Mouse (Mus musculus): ENCODE results near the gene Ergic2. TPM values are rescaled to one million over a fixed set of nuclear protein-coding genes. Genes with fewer than 3 reads are reported as not detected.
A peak's percentile ranks its signal among the peaks of the same experiment; 100 is the strongest.

Ergic2 gene
- polyA plus RNA-seq (2016; fragmentation: Nextera tagmentation; extraction: Ambion mirVana), result 218 and 223 TPM in 2 replicates

DNA sequence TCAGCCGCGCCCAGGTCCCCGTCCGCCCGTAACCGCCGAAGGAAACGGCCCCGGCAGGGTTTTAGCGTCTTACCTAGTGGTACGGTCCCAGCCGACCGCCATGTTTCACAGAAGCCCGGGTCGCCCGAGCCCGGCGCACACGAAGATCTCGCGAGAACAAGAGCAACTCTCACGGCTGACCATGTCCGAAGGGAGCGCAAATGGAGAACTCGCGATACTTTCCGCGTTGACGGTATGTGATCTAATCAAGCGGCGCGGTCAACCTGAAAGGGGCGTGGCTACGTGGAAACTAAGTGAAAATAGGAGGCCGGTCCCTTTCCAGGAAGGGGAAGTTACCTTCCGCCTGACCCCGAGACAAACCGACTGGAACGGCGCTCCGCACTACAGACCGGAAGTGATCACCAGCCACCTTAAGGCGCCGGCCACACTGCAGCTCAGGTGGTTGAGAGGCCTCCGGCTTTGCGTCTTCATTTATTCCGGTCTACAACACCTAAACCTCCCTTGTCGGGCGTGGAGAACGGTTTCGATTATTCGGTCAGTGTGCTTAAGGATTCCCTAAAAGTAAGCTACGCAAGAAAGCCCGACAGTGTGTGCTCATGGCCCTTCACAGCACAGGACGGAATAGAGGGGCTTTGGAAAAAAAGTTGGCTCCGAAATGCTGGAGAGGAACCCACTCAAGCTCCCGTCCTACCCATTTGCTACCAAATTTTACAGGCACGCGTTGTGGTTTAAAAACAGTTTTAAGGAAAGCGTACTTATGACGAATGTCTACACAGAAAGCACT is at the start of gene Ergic2:
Gene Ergic2, minus strand, starts transcription at position 478 of the 784 bp plus-strand sequence.
- H3K4me1 ChIP-seq, result peaks cover 9% of the 10 kb centered on the region; the same call in 1 of the 2 replicates
- peak; percentile 99 for ATAC-seq (ENCODE audit: low FRiP score, low read depth)
- H3K4me3 ChIP-seq, result peak within 1 kb of the TSS; percentile 88
- H3K27me3 ChIP-seq (replicated peaks), result no peaks in the 10 kb centered on the region
- WGBS, result 1% methylated on average over 61 of the region's 61 CpGs
- H3K9ac ChIP-seq, result peak within 1 kb of the TSS; percentile 95
- no peaks in the 10 kb centered on the region for H3K36me3 ChIP-seq
- H3K4me2 ChIP-seq (replicated peaks), result peak within 1 kb of the TSS; percentile 75
- no peaks in the 10 kb centered on the region for H3K9me3 ChIP-seq
- peak within 1 kb of the TSS; percentile 76 for H3K27ac ChIP-seq

DNA sequence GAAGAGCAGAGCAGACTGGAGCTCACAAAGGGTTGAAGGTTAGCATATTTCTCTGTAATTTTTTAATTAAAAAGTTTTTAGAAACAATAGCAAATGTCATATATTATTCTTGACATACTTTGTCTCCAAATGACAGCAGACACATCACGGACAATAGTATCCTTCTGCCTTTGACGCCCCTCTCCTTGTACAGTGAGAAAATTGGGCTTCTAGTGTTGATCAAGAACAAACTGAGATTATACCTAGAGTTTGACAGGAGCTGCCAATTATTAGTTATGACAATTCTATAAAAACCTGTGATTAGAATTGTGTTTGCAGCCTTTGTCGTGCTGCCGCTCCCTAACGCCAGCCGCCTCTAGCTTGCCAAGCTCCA is 48.5 kb upstream of the Ergic2 start:
- Histone ChIP-seq H3K36me3 (no peaks in the 10 kb centered on the region), H3K9me3 (no peaks in the 10 kb centered on the region), H3K4me2 (replicated peaks) (no peak overlapping the region), H3K27ac (no peak overlapping the region), H3K9ac (no peak overlapping the region), H3K27me3 (replicated peaks) (no peaks in the 10 kb centered on the region), H3K4me1 (peaks cover 3% of the 10 kb centered on the region; the same call in 1 of the 2 replicates), H3K4me3 (no peak overlapping the region)
- ATAC-seq (ENCODE audit: low FRiP score, low read depth), result no peak
- WGBS, result 91% methylated on average over 6 of the region's 6 CpGs

DNA sequence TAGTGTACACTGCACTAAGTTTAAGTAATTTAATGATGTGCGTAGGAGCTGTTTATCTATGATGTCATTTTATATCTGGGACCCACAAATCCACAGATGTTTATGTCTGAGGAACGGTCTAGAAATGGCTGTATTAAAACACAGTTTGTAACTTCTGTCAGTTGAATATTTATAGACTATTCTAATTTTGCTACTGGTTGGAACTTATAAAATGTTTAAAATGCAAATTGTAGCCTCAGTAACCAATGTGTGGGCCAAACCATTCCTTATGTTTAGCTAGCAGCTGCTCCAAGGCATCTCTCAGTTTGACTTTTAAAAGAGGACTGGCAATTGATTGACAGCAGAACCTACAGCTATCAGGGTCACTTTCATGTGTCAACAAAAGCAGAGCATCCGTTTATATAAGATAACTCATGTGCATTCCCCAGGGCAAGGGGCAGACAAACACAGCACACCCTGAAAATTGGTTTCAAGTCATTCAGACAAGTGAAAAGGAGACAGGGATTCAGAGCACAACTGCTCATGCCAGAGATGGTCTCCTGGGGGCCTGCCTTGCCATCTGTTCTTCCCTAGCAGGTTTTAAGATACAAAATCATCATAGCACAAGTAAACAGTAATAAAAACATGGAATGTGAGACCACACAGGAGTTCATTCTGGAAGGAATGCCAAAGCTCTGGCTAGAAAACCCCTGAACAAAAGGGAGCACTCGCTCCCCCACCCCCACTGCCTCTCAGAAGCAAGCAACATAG is 48.0 kb upstream of the Ergic2 start:
- Histone ChIP-seq H3K9me3 (no peaks in the 10 kb centered on the region), H3K27me3 (replicated peaks) (no peaks in the 10 kb centered on the region), H3K36me3 (no peaks in the 10 kb centered on the region), H3K4me2 (replicated peaks) (no peak overlapping the region), H3K9ac (no peak overlapping the region), H3K27ac (no peak overlapping the region), H3K4me1 (peaks cover 3% of the 10 kb centered on the region; the same call in 1 of the 2 replicates), H3K4me3 (no peak overlapping the region)
- ATAC-seq (ENCODE audit: low FRiP score, low read depth), result peak; percentile 63; the same call in 1 of the 2 replicates
- WGBS, result 54% methylated on average over 4 of the region's 4 CpGs

GRCm38 (mm10) chr6:148259074-148259473 is 46.9 kb upstream of the Ergic2 start:
- no peaks in the 10 kb centered on the region for H3K36me3 ChIP-seq
- ATAC-seq (ENCODE audit: low FRiP score, low read depth), result no peak
- WGBS, result 79% methylated on average over 8 of the region's 8 CpGs
- no peaks in the 10 kb centered on the region for H3K9me3 ChIP-seq
- H3K4me2 ChIP-seq (replicated peaks), result no peak overlapping the region
- H3K27ac ChIP-seq, result no peak overlapping the region
- no peaks in the 10 kb centered on the region for H3K27me3 ChIP-seq (replicated peaks)
- H3K4me1 ChIP-seq, result peaks cover 3% of the 10 kb centered on the region; the same call in 1 of the 2 replicates
- H3K9ac ChIP-seq, result no peak overlapping the region
- H3K4me3 ChIP-seq, result no peak overlapping the region

- Histone ChIP-seq H3K9me3 (no peaks in the 10 kb centered on the region), H3K36me3 (no peaks in the 10 kb centered on the region), H3K4me2 (replicated peaks) (no peak overlapping the region), H3K9ac (no peak overlapping the region), H3K27me3 (replicated peaks) (no peaks in the 10 kb centered on the region), H3K4me1 (peaks cover 3% of the 10 kb centered on the region; the same call in 1 of the 2 replicates), H3K27ac (no peak overlapping the region), H3K4me3 (no peak overlapping the region)
- 93% methylated on average over 2 of the region's 2 CpGs for WGBS
- ATAC-seq (ENCODE audit: low FRiP score, low read depth), result no peak
Observed at GRCm38 (mm10) chr6:148257805-148258204, 45.6 kb upstream of the Ergic2 start.

DNA sequence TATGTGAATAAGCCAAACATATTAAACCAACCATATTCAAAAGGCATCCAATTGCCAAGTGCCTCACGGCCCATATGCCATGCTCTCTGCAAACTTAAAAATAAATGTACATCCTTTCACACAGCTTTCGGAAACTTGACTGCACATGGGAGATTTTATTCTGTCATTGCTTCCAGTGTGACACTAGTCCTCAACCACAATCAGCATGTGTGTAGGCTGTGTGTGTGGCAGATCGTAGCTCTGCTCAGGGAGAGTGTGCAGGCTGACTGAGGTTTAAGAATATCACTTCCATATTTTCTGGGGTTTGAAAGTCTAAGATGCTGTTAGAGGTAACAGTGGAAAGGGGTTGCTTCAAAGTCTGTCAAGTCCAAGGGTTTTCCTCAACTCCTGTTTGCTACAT is 43.9 kb upstream of the Ergic2 start:
- no peaks in the 10 kb centered on the region for H3K36me3 ChIP-seq
- no peak overlapping the region for H3K9ac ChIP-seq
- H3K4me3 ChIP-seq, result no peak overlapping the region
- peaks cover 3% of the 10 kb centered on the region; the same call in 1 of the 2 replicates for H3K4me1 ChIP-seq
- H3K27me3 ChIP-seq (replicated peaks), result no peaks in the 10 kb centered on the region
- H3K4me2 ChIP-seq (replicated peaks), result no peak overlapping the region
- 87% methylated on average over 3 of the region's 3 CpGs for WGBS
- no peak for ATAC-seq (ENCODE audit: low FRiP score, low read depth)
- H3K27ac ChIP-seq, result no peak overlapping the region
- H3K9me3 ChIP-seq, result no peaks in the 10 kb centered on the region

- no peaks in the 10 kb centered on the region for H3K36me3 ChIP-seq
- no peaks in the 10 kb centered on the region for H3K9me3 ChIP-seq
- H3K4me3 ChIP-seq, result no peak overlapping the region
- no peak overlapping the region for H3K27ac ChIP-seq
- H3K4me2 ChIP-seq (replicated peaks), result no peak overlapping the region
- no peaks in the 10 kb centered on the region for H3K27me3 ChIP-seq (replicated peaks)
- WGBS, result 34% methylated on average over 1 of the region's 1 CpGs
- no peak overlapping the region for H3K9ac ChIP-seq
- no peak for ATAC-seq (ENCODE audit: low FRiP score, low read depth)
- H3K4me1 ChIP-seq, result peaks cover 3% of the 10 kb centered on the region; the same call in 1 of the 2 replicates
Observed at GRCm38 (mm10) chr6:148255395-148256053, 43.4 kb upstream of the Ergic2 start.

DNA sequence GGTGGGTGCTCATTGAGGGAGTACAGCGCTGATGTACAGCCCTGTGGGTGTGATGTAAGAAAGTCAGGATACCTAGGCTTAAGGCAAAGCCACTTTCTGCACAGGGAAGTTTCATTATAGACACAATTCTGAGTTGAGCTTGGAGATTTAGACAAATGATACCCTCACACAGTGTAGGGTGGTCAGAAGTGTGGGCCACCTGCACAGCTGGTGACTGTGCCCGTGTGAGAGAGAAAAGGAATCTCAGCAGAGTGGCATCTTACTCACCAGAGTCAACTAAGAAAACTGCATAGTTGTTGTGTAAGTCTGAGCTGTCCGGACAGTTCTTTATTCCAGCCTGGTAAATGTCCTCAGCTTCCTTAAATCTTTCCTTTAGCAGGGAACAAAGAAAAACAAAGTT is 37.0 kb upstream of the Ergic2 start:
- Histone ChIP-seq H3K4me1 (no peaks in the 10 kb centered on the region), H3K36me3 (no peaks in the 10 kb centered on the region), H3K27me3 (replicated peaks) (no peaks in the 10 kb centered on the region), H3K9ac (no peak overlapping the region), H3K27ac (no peak overlapping the region), H3K4me2 (replicated peaks) (no peak overlapping the region), H3K9me3 (no peaks in the 10 kb centered on the region), H3K4me3 (no peak overlapping the region)
- ATAC-seq (ENCODE audit: low FRiP score, low read depth), result no peak
- WGBS, result 80% methylated on average over 3 of the region's 3 CpGs

DNA sequence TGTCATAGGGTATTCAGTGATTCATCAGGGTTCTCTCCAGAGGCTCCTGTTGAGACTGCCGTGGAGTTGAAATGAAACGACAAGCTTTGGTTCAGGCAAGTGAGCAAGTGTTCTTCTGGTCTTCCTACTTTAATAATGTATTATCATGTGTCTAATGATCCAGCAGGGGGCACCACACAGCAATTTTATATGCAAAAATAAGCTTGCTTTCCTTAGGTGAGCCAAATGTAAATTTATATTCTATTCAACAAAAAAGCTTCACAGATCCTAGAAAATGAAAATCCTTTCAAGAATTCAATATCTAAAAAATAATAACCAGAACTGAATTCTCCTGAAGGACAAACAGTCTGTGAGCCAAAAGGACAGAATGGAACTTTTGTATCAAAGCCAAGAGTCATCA is 36.5 kb upstream of the Ergic2 start:
- Histone ChIP-seq H3K36me3 (no peaks in the 10 kb centered on the region), H3K4me2 (replicated peaks) (no peak overlapping the region), H3K27me3 (replicated peaks) (no peaks in the 10 kb centered on the region), H3K4me3 (no peak overlapping the region), H3K4me1 (no peaks in the 10 kb centered on the region), H3K27ac (no peak overlapping the region), H3K9ac (no peak overlapping the region), H3K9me3 (no peaks in the 10 kb centered on the region)
- 58% methylated on average over 2 of the region's 2 CpGs for WGBS
- ATAC-seq (ENCODE audit: low FRiP score, low read depth), result no peak

DNA sequence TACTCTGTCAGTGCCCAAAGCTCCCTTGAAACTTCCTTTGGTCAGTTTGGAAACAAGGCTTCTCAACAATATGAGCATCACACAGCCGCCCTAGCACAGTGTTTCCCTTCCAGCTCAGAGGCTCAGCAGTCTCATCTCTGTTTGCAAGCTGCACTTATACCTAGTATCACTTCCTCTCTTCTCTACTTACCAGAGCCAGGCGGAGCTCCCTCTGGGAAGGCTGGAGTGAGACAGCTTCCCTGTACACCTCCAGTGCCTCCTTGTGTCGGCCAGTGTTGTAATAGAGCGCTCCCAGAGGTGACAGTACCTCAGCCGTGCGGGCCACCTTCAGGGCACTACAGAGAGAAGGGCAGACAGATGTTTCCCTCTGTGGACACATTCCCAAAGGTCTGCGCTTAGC is 34.4 kb upstream of the Ergic2 start:
- Histone ChIP-seq H3K4me3 (no peak overlapping the region), H3K9me3 (no peaks in the 10 kb centered on the region), H3K36me3 (no peaks in the 10 kb centered on the region), H3K4me2 (replicated peaks) (no peak overlapping the region), H3K27me3 (replicated peaks) (no peaks in the 10 kb centered on the region), H3K9ac (no peak overlapping the region), H3K27ac (no peak overlapping the region), H3K4me1 (no peaks in the 10 kb centered on the region)
- no peak for ATAC-seq (ENCODE audit: low FRiP score, low read depth)
- WGBS, result 81% methylated on average over 7 of the region's 7 CpGs

GRCm38 (mm10) chr6:148244836-148245235 is 32.7 kb upstream of the Ergic2 start:
- Histone ChIP-seq H3K27ac (no peak overlapping the region), H3K4me3 (no peak overlapping the region), H3K9me3 (no peaks in the 10 kb centered on the region), H3K9ac (no peak overlapping the region), H3K27me3 (replicated peaks) (no peaks in the 10 kb centered on the region), H3K4me1 (no peaks in the 10 kb centered on the region), H3K36me3 (no peaks in the 10 kb centered on the region), H3K4me2 (replicated peaks) (no peak overlapping the region)
- 84% methylated on average over 1 of the region's 1 CpGs for WGBS
- ATAC-seq (ENCODE audit: low FRiP score, low read depth), result no peak

DNA sequence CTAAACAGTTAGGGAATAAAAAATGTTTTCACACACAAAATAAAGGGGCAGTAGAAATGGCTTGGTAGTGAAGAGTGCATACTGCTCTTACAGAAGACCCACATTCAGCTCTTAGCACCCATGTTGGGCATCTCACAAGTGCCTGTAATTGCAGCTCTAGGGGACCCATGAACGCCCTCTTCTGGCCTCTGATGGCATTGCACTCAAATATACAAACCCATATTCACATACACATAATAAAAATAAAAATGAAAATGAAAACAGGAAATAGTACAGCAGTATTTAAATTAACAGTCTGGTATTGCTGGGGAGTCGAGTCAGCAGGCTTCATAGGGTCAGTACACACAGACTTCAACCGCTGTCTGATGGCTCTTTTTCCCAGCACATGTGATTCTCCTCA is 30.1 kb upstream of the Ergic2 start:
- Histone ChIP-seq H3K4me3 (no peak overlapping the region), H3K27ac (no peak overlapping the region), H3K9me3 (no peaks in the 10 kb centered on the region), H3K4me2 (replicated peaks) (no peak overlapping the region), H3K9ac (no peak overlapping the region), H3K27me3 (replicated peaks) (no peaks in the 10 kb centered on the region), H3K36me3 (no peaks in the 10 kb centered on the region), H3K4me1 (no peaks in the 10 kb centered on the region)
- no peak for ATAC-seq (ENCODE audit: low FRiP score, low read depth)
- WGBS, result 63% methylated on average over 3 of the region's 3 CpGs
